Mouse (Mus musculus) thymus, postnatal 25 days (tissue): Measurements from ENCODE around the gene Dtx1.

ENCODE experiments used
- DNase-seq: peaks from one replicate; pipeline ENCODE4 v3.0.0; 2022

Gene Dtx1

DNA sequence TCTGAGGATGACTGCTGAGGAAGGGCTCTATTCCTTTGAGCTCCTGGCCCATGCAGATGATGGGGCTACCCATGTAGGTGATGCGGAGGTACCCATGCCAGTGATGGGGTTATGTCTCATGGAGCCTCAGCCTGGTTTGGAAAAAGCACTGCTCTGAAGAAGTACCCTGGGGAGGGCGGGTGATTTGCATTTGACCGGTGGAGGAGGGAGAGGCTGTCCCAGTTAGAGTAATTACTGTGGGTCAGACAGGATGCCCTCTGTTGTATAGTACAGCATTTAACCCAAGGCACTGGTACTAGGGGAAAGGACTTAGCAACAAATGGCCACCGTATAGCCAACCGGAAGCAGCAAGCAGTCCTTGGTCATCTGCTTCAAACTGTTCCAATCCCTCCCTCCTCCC, 76.9 kb downstream of the Dtx1 start:
- DNase-seq = no peak

DNA sequence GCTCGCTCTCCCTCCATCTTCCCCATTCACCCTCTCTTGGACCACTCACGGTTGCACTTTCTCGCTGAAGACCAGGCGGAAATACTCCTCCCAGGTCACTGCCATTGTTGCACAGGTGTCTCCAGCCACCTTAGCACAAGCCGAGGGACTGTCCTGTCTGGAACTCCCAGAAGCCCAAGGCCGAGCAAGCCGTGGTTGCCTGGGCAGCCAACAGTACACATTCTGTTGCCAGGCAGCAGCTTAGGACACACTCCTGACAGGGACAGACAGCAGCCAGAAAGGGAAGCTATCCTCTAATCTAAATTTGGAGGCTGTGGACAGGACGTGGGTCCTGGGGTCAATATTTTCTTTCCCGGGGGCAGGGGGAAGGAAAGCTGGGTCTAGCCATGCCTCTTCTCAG, 77.6 kb downstream of the Dtx1 start, which contains the start of gene Cfap73:
Gene Cfap73, minus strand, starts transcription at position 105 of the 400 bp plus-strand sequence.
- no peak for DNase-seq

DNA sequence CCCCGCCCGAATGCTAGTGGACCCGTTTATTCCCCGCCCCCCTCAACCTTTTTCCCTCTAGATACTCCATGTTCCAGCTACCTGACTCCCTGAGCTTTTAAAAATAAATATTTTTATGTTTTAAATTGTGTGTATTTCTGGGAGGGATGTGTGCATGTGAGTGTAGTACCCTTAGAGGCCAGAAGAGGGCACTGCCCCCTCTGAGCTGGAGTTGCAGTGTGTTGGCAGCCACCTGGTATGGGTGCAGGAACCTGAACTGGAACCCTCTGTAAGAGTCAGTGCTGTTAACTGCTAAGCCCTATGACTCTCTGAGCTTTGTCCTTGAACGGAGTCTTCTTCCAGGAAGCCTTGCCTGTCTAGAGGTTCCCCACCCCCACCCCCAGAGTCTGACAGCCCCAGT, 79.8 kb downstream of the Dtx1 start:
- no peak for DNase-seq

DNA sequence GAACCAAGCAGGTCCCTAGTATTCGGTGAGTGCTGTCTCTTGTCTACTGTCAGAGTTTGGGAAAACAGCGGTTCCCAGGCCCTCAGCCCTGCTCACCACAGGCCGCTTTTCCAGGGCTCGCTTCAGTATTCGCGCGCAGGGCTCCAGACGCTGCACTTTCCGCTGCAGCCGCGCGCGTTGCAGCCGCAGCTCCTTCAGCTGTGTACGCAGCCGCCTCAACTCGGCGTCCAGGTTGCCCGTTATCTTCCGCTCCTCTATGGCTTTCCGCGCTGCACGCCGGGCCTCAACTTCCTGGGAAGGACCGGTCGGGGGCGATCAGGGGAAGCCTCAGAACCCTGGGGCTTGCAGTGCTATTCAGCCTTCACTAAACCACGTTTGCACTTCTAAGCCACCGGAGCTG, 80.6 kb downstream of the Dtx1 start:
- DNase-seq = peak; percentile 71
